Mouse (Mus musculus) WW6 (cell line): ENCODE results near the gene Nfs1.
"Not testable (repeated sequence)": the region's sequence is repeated elsewhere in the genome, so short reads cannot be mapped to it uniquely, and the experiment has no call there.

Experiments
- DNase-seq: peaks from one replicate; pipeline ENCODE4 v3.0.0-alpha.2; 2013; ENCODE audit warnings: low read depth, low spot score

The Nfs1 gene

GRCm38 (mm10) chr2:156145486-156146130 is 1.6 kb upstream of the Nfs1 start:
- DNase-seq: no peak

- no peak for DNase-seq
Measured at GRCm38 (mm10) chr2:156143367-156143766, 619 bp downstream of the Nfs1 start.

- DNase-seq: no peak
Measured at GRCm38 (mm10) chr2:156142820-156143219, 1.2 kb downstream of the Nfs1 start.

GRCm38 (mm10) chr2:156135695-156136094 is 8.3 kb downstream of the Nfs1 start:
- no peak for DNase-seq

GRCm38 (mm10) chr2:156134161-156134560 is 9.8 kb downstream of the Nfs1 start:
- no peak for DNase-seq

GRCm38 (mm10) chr2:156126992-156127391 is 17.0 kb downstream of the Nfs1 start, which contains the start of gene Gm28036:
TSS of gene Gm28036 (minus strand) at chr2:156127092.
- DNase-seq: no peak

GRCm38 (mm10) chr2:156123731-156124130 is 20.3 kb downstream of the Nfs1 start:
- DNase-seq: no peak

GRCm38 (mm10) chr2:156119566-156119965 is 24.4 kb downstream of the Nfs1 start:
- no peak for DNase-seq

GRCm38 (mm10) chr2:156112080-156112423 is 31.9 kb downstream of the Nfs1 start:
- not testable (repeated sequence) for DNase-seq

GRCm38 (mm10) chr2:156111358-156112079 is 32.5 kb downstream of the Nfs1 start, which contains the start of the genes Cpne1 and Rbm12:
TSS of gene Cpne1 (minus strand) at chr2:156111965.
TSS of gene Rbm12 (minus strand) at chr2:156111978.
- DNase-seq: peak; percentile 81

GRCm38 (mm10) chr2:156110627-156111357 is 33.2 kb downstream of the Nfs1 start:
- DNase-seq: peak; percentile 20

GRCm38 (mm10) chr2:156091926-156092325 is 52.1 kb downstream of the Nfs1 start:
- DNase-seq: no peak

- no peak for DNase-seq
Measured at GRCm38 (mm10) chr2:156089799-156090198, 54.2 kb downstream of the Nfs1 start.

GRCm38 (mm10) chr2:156087391-156088110 is 56.4 kb downstream of the Nfs1 start:
- DNase-seq: no peak

GRCm38 (mm10) chr2:156084541-156084940 is 59.4 kb downstream of the Nfs1 start:
- no peak for DNase-seq

GRCm38 (mm10) chr2:156080391-156080790 is 63.6 kb downstream of the Nfs1 start:
- DNase-seq: no peak

GRCm38 (mm10) chr2:156079674-156080073 is 64.3 kb downstream of the Nfs1 start:
- no peak for DNase-seq

GRCm38 (mm10) chr2:156079183-156079560 is 64.8 kb downstream of the Nfs1 start:
- DNase-seq: no peak

GRCm38 (mm10) chr2:156078421-156079182 is 65.4 kb downstream of the Nfs1 start:
- DNase-seq: no peak

- no peak for DNase-seq
Measured at GRCm38 (mm10) chr2:156077461-156077860, 66.5 kb downstream of the Nfs1 start.

GRCm38 (mm10) chr2:156073725-156074124 is 70.3 kb downstream of the Nfs1 start:
- DNase-seq: no peak
